Mouse (Mus musculus) stomach, postnatal 0 days (tissue): ENCODE results near the gene Nkap.

Source experiments
- CTCF ChIP-seq: IDR thresholded peaks from 2 replicates; pipeline ENCODE4 v1.5.1; 2016; ENCODE audit warnings: antibody characterized with exemption, low read depth, mild to moderate bottlenecking, moderate library complexity
- EP300 ChIP-seq: optimal IDR thresholded peaks from 2 replicates; pipeline ENCODE3; 2016; ENCODE audit warnings: antibody characterized with exemption

DNA sequence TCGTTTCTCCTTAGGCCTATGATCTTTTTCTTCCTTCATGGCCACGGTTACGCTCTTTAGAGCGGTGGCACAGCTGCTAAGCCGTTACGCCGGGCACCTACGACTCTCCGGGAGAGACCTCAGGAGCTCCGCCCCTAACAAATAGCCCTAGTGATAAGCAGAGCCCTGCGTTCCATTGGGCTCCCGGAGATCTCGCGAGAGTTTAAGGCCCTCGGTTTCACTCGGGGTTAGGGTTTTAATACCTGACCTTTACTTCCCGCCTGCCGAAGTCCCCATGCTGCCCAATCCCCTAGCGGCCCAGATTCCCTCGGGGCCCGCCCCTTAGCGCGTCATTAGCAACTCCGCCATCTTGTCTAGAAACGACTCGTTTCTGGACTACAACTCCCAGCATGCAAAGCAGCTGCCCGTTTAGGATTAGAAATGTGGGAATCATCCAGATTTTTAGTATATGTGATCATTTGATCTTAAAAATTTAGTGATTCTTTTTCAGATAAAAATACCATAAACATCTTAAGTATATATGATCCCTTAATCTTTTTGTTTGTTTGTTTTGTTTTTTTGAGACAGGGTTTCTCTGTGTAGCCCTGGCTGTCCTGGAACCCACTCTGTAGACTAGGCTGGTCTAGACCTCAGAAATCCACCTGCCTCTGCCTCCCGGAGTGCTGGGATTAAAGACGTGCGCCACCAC, 16.3 kb upstream of the Nkap start, which contains the start of gene Upf3b:
- TF ChIP-seq CTCF (no peak), EP300 (peak; percentile 59)
